Mouse (Mus musculus): ENCODE measurements around the gene Ccdc174.

Ccdc174 gene

GRCm38 (mm10) chr6:91931231-91931630, 53.4 kb downstream of the Ccdc174 start:
- DNase-seq, result no peak

- DNase-seq, result no peak
Measured at GRCm38 (mm10) chr6:91938491-91938890, 60.6 kb downstream of the Ccdc174 start.

GRCm38 (mm10) chr6:91948426-91948825, 70.6 kb downstream of the Ccdc174 start:
- no peak for DNase-seq

All from cerebellum, postnatal 36 days (tissue).